12 mouse cellular contexts compared by ENCODE assay signal in the genomic region with DNA sequence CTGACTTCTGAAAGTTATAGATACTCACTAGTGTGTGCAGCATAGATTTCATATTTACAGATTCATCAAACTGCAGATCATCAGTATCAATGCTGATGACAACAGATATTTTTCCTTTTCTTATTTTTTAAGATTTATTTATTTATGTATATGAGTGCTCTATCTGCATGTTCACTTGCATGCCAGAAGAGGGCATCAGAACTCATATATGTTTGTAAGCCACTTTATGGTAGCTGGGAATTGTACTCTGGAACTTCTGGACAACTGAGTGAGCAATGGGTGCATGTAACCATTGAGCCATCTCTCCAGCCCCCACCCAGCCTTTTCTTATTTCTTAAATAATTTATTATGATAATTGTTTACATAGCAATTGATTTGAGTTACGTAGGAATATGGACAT.
A peak's percentile ranks its signal among the peaks of the same experiment; 100 is the strongest.
DNase-seq lines count a peak whose midpoint lies in the region; ATAC-seq and TF ChIP-seq lines count a peak whose summit lies in the region.
"Had no signal": no experiment of that assay in that cellular context is flagged by ENCODE, and none has a peak within 500 bp of the region (broad histone marks: within the 10 kb centered on the region; RNA-seq: fewer than 3 reads in every experiment).

No protein-coding gene starts in this region.

- no peak overlapping the region for H3K9ac ChIP-seq in liver, adult 2 months (ENCODE audit: low read depth, low read length)
- no peak overlapping the region for H3K9ac ChIP-seq in CH12.LX (ENCODE audit: insufficient read depth, low read depth)
- H3K9ac ChIP-seq: forebrain, embryonic 12.5 days had no signal

- dilution Hi-C loops in CH12.LX (cut with MboI; ENCODE audit: extremely low pct_ligation_motif_present, extremely low pct_unique_long_range_greater_than_20kb, low sequenced_read_pairs), result no loop called here

- peak; percentile 46 for DNase-seq in liver, adult 2 months (ENCODE audit: extremely low read depth, low read depth, low spot score)
- DNase-seq in liver, result no peak
- DNase-seq in CD4-positive, CD25-positive, alpha-beta regulatory T cell, adult 2 months (ENCODE audit: low read depth, low spot score), result peak; percentile 26
- no peak for DNase-seq in CH12.LX (ENCODE audit: extremely low read depth)
- no peak for DNase-seq in limb, embryonic 10.5 days (ENCODE audit: low spot score)
- DNase-seq in embryo, embryonic 10 days (ENCODE audit: low spot score), result no peak
- DNase-seq: cerebellum, adult 9-11 months; heart, postnatal 4 days; lung, adult 2 months; thymus, postnatal 4 days had no signal

- H3K9me3 ChIP-seq in CH12.LX (replicated peaks; ENCODE audit: low read length), result peaks cover 1% of the 10 kb centered on the region
- H3K9me3 ChIP-seq in limb, embryonic 10.5 days (replicated peaks), result no peaks in the 10 kb centered on the region
- H3K9me3 ChIP-seq: forebrain, embryonic 12.5 days had no signal

- TF ChIP-seq POLR2A in liver, adult 2 months (IDR thresholded peaks at IDR 0.05; ENCODE audit: extremely low read depth, insufficient read depth, low read length), result no peak
- TF ChIP-seq POLR2A in CH12.LX (IDR thresholded peaks at IDR 0.05; ENCODE audit: low read depth, low read length), result no peak

- H3K36me3 ChIP-seq in liver, adult 2 months (ENCODE audit: control insufficient read depth, insufficient read depth, low read length), result no peaks in the 10 kb centered on the region
- H3K36me3 ChIP-seq in CH12.LX (replicated peaks in 1 of 2; ENCODE audit: control insufficient read depth in 1 of 2, insufficient read depth in 1 of 2, low read length in 1 of 2), result no peaks in the 10 kb centered on the region
- H3K36me3 ChIP-seq in limb, embryonic 10.5 days, result no peaks in the 10 kb centered on the region
- H3K36me3 ChIP-seq: forebrain, embryonic 12.5 days had no signal

- H3K4me3 ChIP-seq in liver, adult 2 months (ENCODE audit: insufficient read depth, low read depth, low read length), result no peak overlapping the region
- no peak overlapping the region for H3K4me3 ChIP-seq in CH12.LX (replicated peaks in 1 of 3; ENCODE audit: low read depth in 2 of 3, low read length in 2 of 3, poor library complexity in 1 of 3)
- H3K4me3 ChIP-seq in limb, embryonic 10.5 days, result no peak overlapping the region
- H3K4me3 ChIP-seq: forebrain, embryonic 12.5 days had no signal

- H3K79me2 ChIP-seq in liver, adult 2 months (ENCODE audit: control insufficient read depth, insufficient read depth, low read length), result no peaks in the 10 kb centered on the region
- no peaks in the 10 kb centered on the region for H3K79me2 ChIP-seq in CH12.LX (replicated peaks; ENCODE audit: control insufficient read depth, extremely low read depth, insufficient read depth, poor library complexity, severe bottlenecking)

- H3K4me1 ChIP-seq in liver, adult 2 months (ENCODE audit: control insufficient read depth, insufficient read depth, low read length), result no peaks in the 10 kb centered on the region; the same call in 1 of the 2 replicates
- peaks cover 0 to 7% of the 10 kb centered on the region in 2 experiments; a peak in 2 of 4 replicates for H3K4me1 ChIP-seq in CH12.LX (ENCODE audit: control insufficient read depth in 1 of 2, insufficient read depth in 2 of 2)
- no peaks in the 10 kb centered on the region for H3K4me1 ChIP-seq in limb, embryonic 10.5 days
- H3K4me1 ChIP-seq: forebrain, embryonic 12.5 days had no signal

- peak; percentile 20; the same call in 1 of the 2 replicates for TF ChIP-seq CTCF in liver, adult 2 months (IDR thresholded peaks at IDR 0.05; ENCODE audit: low read depth, low read length)
- TF ChIP-seq CTCF in CH12.LX (conservative IDR thresholded peaks at IDR 0.05 in 1 of 2, IDR thresholded peaks at IDR 0.05 in 1 of 2; ENCODE audit: low read depth in 2 of 2, low read length in 2 of 2), result peak; percentile 17 to 55; a peak in 2 of 4 replicates

- 93% methylated on average over 1 of the region's 1 CpGs for WGBS in liver, adult 2 months
- WGBS in limb, embryonic 10.5 days, result 91% methylated on average over 1 of the region's 1 CpGs

- H3K4me2 ChIP-seq in CH12.LX (ENCODE audit: insufficient read depth, low read depth, poor library complexity, severe bottlenecking), result no peak overlapping the region
- H3K4me2 ChIP-seq: forebrain, embryonic 12.5 days had no signal

- no peak for TF ChIP-seq EP300 in CH12.LX (IDR thresholded peaks at IDR 0.05; ENCODE audit: low read length)

- peak; percentile 62; the same call in 1 of the 2 replicates for ATAC-seq in megakaryocyte, adult 5-6 weeks (ENCODE audit: poor library complexity, severe bottlenecking)

- H3K27ac ChIP-seq in liver, adult 2 months (replicated peaks; ENCODE audit: insufficient read depth, low read depth, low read length), result no peak overlapping the region
- no peak overlapping the region for H3K27ac ChIP-seq in CH12.LX (ENCODE audit: insufficient read depth, low read depth)
- H3K27ac ChIP-seq in limb, embryonic 10.5 days, result no peak overlapping the region
- H3K27ac ChIP-seq: forebrain, embryonic 12.5 days had no signal

- in situ Hi-C loops in CH12.LX (cut with MboI; ENCODE audit: low pct_ligation_motif_present, low pct_unique_long_range_greater_than_20kb, low sequenced_read_pairs), result no loop called here

- H3K27me3 ChIP-seq in liver, adult 2 months (ENCODE audit: control insufficient read depth, insufficient read depth, low read length), result no peaks in the 10 kb centered on the region
- no peaks in the 10 kb centered on the region for H3K27me3 ChIP-seq in CH12.LX (replicated peaks)
- H3K27me3 ChIP-seq in limb, embryonic 10.5 days (ENCODE audit: low read depth, poor library complexity, severe bottlenecking), result no peaks in the 10 kb centered on the region
- H3K27me3 ChIP-seq: forebrain, embryonic 12.5 days had no signal

- TF ChIP-seq RAD21 in CH12.LX (IDR thresholded peaks at IDR 0.05; ENCODE audit: low read depth, low read length), result peak; percentile 58

TF ChIP-seq in CH12.LX, 34 proteins besides CTCF, POLR2A, EP300 and RAD21:
- TF ChIP-seq BHLHE40 (IDR thresholded peaks at IDR 0.05; ENCODE audit: low read depth, low read length) (no peak), SMC3 (IDR thresholded peaks at IDR 0.05; ENCODE audit: low read depth, low read length) (peak; percentile 62)

Comparison
In these comparisons a context has a peak if more than half of its experiments do, and no peak if none do; other contexts are left out.
1. DNase-seq: peak in liver, adult 2 months (single experiment) and CD4-positive, CD25-positive, alpha-beta regulatory T cell, adult 2 months (single experiment); none in liver (single experiment), CH12.LX (single experiment), limb, embryonic 10.5 days (single experiment) and embryo, embryonic 10 days (single experiment).